Mouse (Mus musculus) stomach, postnatal 0 days (tissue): ENCODE results near the gene Tex2.

Experiments
- CTCF ChIP-seq: IDR thresholded peaks from 2 replicates; pipeline ENCODE4 v1.5.1; 2016; ENCODE audit warnings: antibody characterized with exemption, low read depth, mild to moderate bottlenecking, moderate library complexity
- EP300 ChIP-seq: optimal IDR thresholded peaks from 2 replicates; pipeline ENCODE3; 2016; ENCODE audit warnings: antibody characterized with exemption

GRCm38 (mm10) chr11:106501308-106502158, 111.7 kb downstream of the Tex2 start:
- 0 out of 2 replicates have a peak, but pooled peaks have one; percentile 13 for TF ChIP-seq CTCF
- peak; percentile 1 for TF ChIP-seq EP300
